Mouse (Mus musculus) heart, postnatal 25 days (tissue): ENCODE results near the gene Olfr552. TPM values are rescaled to one million over a fixed set of nuclear protein-coding genes. Genes with fewer than 3 reads are reported as not detected.
"Not testable (repeated sequence)": the region's sequence is repeated elsewhere in the genome, so short reads cannot be mapped to it uniquely, and the experiment has no call there.

Source experiments
- DNase-seq: peaks from one replicate; pipeline ENCODE4 v3.0.0; 2022; ENCODE audit warnings: low spot score
- intact Hi-C: fragments of 180-260 bp; cut with DNase I; formaldehyde crosslinking; loops from one replicate; pipeline ENCODE4 v1.15.1; 2025
- total RNA-seq, 2 experiments: library from RNA; stranded (reverse); gene quantifications; 2 replicates each; pipeline ENCODE4 v1.2.3; 2021

Olfr552 gene
- under 1 TPM; 0.08 to 0.36 TPM for total RNA-seq

- no peak for DNase-seq
- intact Hi-C loops = no loop called here
Observed at GRCm38 (mm10) chr7:102597378-102598031, at the start of gene Olfr552. TSS of gene Olfr552 (plus strand) at chr7:102597770.

DNA sequence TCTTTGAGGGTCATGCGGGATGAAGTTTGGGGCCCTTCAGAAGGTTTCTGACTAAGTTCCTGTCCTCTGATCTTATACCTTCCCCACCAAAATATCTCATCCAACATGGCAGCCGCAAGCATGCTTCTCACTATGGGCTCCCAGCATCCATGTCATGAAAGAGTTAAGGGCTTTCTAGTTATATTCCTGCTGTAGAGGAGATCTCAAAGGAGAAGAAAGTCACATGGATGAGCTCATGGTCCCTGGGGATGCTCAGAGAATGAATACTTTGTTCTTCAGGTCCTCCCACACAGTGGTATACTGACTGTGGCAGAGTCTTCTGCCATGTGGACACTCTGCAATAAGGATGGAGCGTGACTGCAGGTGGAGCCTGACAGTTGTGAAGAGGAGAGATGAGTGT is 48.0 kb upstream of the Olfr552 start, which contains the start of gene Olfr549:
Gene Olfr549, plus strand, starts transcription at position 301 of the 400 bp plus-strand sequence.
- intact Hi-C loops = no loop called here
- DNase-seq = no peak

- intact Hi-C loops = no loop called here
- DNase-seq = no peak
Observed at GRCm38 (mm10) chr7:102553279-102553678, 44.3 kb upstream of the Olfr552 start.

DNA sequence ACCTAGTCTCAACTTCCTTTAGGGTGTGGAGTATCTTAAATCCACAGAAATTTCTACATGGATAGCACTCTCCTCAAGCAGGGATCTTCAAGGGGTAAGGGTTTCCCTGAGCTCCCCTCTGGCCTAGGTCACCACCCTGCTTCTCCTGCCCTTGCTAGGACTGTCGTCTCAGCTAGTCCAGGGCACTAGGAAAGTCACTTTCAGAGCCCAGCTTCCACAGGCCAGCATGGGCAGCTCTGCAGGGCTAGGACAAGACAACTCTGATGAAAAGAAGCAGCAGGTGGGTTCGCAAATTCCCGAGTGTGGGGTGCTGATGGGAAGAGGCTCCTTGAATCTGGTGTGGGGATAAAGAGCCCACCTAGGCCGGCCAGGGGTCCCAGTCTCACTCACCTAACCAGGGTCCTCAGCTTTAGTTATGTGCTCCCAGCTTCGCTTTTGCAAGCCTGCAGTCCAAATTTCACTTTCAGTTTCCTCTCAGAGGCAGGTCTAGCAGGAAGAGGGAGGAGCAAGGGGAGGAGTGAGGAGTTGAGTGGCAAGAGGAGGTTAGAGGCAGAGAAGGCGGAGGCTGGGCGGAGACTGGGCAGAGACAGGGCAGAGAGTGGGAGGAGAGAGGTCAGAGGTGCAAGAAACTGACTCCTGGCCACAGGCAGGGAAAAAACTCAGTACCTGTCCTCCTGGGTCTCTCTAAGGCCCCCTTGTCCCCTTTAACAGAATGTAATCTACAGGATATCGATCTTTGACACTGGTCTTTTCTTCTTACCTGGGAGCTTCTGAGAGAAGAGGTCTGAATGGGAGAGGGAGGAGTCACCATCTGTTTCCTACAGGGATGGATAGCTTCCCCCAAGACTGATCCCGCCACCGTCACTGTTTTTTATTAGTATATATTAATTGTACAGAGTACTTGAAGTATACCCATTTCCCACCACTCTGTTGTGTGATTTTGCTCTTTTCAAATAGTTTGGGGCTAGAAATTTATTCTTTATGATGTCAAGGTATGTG is 32.3 kb upstream of the Olfr552 start, which contains the start of gene Trim21:
Gene Trim21, minus strand, starts transcription at position 488 of the 999 bp plus-strand sequence.
- intact Hi-C loops = no loop called here
- peak; percentile 83 for DNase-seq

GRCm38 (mm10) chr7:102566219-102566618 is 31.4 kb upstream of the Olfr552 start:
- DNase-seq = no peak
- intact Hi-C loops = no loop called here

DNA sequence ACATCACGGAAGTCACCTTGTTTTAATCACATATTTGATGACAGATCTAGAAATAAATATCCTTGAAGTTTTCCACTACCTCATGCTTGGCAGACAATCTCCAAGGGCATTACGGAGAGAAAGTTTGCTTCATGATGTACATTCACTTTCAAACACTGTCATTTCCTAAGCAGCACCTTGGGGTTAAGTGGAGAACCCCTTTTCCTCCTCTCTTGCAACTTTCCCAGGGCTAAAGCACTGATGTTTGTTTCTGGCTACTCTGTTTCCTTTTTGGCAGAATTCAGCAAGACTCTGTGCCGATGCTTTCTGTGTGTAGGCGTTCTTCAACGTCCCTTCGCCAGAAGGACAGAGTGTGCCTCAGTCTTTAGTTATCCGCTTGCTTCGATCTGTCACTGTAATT is 26.4 kb upstream of the Olfr552 start, which contains the start of gene Olfr550:
Gene Olfr550, plus strand, starts transcription at position 301 of the 400 bp plus-strand sequence.
- intact Hi-C loops = no loop called here
- DNase-seq = no peak

DNA sequence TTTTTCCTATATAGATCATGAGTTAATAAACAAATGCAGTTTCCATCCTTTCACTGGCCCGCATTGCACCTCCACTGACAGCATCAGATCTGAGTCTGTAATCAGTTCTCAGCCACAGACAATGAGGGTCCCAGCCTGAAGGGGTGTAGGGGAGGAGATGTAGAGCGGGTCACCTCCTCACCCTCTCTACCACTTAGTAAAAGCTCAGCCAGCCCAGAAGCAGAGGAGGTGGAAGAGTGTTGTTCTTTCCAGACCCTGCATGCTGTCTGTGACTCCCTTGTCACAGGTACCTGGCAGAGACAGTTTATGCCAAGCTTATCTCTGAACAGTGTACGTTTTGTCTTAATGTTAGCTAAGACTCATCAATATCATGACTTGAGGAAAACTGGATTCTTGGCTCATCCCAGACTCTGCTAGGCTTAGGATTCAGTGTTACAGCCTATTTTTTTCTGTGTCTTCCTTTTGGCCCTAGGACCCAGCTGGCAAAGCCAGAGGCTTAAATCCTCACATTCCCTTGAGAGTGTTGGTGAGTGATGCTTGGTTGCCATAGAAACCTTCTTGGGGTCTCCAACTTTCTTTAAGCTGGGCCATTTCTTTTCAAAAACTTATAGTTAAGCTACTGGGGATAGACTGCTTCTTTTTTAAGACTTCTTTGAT is 24.3 kb upstream of the Olfr552 start:
- intact Hi-C loops = no loop called here
- DNase-seq = no peak

GRCm38 (mm10) chr7:102575998-102576397 is 21.6 kb upstream of the Olfr552 start:
- DNase-seq = no peak
- intact Hi-C loops = no loop called here

DNA sequence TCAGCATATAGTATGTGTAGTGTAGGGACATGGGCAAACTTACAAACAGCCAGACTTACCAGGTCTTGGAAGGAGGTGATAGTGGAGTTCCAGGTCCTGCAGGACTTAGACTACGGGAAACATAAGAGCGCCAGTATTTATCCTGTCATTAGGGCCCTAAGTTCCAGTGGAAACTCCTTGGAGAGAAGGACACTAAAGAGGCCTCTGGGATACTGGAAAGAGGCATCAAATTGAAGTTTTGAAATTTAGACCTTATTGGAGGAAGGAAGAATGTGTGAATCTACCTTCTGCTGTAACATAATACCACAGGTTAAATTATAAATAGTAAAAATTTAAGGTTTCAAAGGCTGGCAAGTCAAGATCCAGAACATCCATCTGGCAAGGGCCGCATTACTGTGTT is 5.8 kb upstream of the Olfr552 start, which contains the start of gene Olfr551:
Gene Olfr551, minus strand, starts transcription at position 101 of the 400 bp plus-strand sequence.
- intact Hi-C loops = no loop called here
- no peak for DNase-seq

DNA sequence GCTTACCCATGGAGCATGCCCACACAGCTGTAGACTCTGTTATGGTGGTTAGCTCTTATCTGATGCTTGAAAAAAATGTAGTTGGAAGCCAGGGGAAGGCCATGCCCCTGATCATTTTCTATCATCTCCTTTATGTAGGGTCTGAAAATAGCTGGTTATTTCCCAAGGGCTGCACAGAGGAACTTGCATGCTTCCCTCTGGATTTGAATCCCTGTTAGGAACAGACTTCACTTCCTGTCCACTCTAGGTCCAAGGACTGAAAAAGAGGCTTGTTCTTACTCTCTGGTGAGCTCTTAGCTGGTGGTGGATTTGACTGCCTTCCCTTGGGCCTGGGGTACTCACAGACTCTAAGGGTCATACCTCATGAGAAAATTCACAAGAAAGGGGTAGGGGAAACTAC is 20.5 kb downstream of the Olfr552 start, which contains the start of gene Olfr553:
Gene Olfr553, minus strand, starts transcription at position 101 of the 400 bp plus-strand sequence.
- DNase-seq = no peak
- intact Hi-C loops = no loop called here

DNA sequence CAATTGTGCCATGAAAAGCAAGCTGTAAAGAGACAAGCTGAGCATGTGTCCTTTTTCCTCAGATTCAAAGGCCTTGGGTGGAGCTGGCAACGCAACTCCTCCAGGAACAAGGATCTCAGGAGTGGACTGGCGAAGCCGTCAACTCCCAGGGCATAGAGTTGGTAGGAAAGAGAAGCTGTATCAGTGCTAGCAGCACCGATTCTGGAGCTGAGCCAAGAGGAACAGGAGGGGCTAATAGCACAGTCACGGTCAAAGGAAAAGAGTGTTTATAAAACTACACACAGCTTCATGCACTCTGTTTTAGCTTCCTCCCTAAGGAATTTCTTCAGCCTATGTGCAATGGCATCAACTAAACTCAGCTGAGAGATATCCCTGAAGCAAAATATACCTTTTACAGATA is 22.0 kb downstream of the Olfr552 start:
- DNase-seq = no peak

DNA sequence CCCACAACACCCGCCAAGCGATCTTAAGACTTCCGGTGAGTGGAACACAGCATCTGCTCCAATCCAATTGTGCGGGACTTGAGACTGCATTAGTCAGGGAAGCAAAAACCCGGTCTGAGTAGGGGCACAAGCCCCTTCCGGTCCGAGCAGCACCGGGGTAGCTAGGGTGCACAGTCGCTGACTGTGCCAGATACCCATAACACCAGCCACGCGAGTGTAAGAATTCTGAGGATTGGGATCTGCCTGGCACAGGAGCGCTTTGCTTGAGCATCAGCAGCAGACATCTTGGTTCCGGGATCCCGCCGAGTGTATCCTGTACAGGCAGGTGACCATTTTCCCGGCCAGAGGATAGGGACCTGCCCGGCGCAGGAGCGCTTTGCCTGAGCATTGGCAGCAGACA is 22.8 kb downstream of the Olfr552 start:
- intact Hi-C loops, DNase-seq: not testable (repeated sequence)

More for the DNA sequence above, 22.0 kb downstream of the Olfr552 start:
- intact Hi-C loops = no loop called here

DNA sequence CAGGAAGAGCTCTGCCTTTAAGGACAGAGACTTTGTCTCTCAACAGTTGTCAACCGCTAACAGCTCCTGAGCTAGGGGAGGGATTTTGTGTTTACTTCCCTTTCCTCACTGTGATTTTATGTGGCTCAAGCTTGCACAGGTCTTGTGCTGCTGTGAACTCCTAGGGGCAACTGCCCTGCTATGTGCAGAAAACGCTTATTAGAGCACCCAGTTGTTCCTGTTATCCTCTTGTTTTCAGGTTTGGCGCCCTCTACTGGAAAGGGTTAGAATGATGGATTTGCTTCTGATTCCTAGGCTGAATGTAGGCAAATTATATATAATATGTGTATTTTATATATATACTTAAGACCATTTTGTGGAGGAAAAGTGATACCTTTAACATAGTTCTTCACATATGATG is 39.1 kb downstream of the Olfr552 start:
- intact Hi-C loops = loop anchor here (2.0 kb wide), 1 partner anchor 124 kb away; no protein-coding TSS in a partner anchor

DNA sequence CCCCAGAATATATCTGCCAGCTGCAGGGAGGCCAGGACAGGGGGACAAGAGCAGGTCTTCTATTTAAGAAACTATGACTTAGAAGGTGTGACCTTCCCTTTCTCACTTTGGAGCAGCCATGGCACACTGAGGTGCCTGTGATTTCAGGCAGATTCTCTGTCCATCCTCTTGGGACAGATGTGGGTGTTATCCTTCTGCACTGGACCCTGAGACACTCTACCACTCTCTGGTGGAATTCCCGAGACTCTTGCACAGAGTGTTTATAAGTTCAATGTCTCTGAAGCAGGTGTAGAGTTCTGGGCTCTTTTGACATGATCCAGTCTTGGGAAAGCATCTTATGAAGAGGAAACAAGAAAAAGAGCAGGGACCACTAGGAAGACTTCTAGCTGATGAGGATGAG is 40.6 kb downstream of the Olfr552 start, which contains the start of gene Olfr554:
Gene Olfr554, plus strand, starts transcription at position 301 of the 400 bp plus-strand sequence.
- no peak for DNase-seq
- intact Hi-C loops = no loop called here

More for the DNA sequence above, 39.1 kb downstream of the Olfr552 start:
- DNase-seq = no peak

GRCm38 (mm10) chr7:102644945-102645344 is 47.4 kb downstream of the Olfr552 start:
- intact Hi-C loops, DNase-seq: not testable (repeated sequence)

Other genes with a start within 250 kb of the Olfr552 start
- gene Rrm1, start 156.1 kb upstream of the Olfr552 start, total RNA-seq = 10 to 100 TPM in 1 of 2 experiments, 1 to 10 TPM in 1; 8.4 to 11.5 TPM
- gene Olfr543, start 116.1 kb upstream of the Olfr552 start, total RNA-seq = not detected
- gene Olfr544, start 109.5 kb upstream of the Olfr552 start, total RNA-seq = not detected
- gene Olfr545, start 98.2 kb upstream of the Olfr552 start, total RNA-seq = not detected
- not detected for gene Olfr547, start 63.0 kb upstream of the Olfr552 start, total RNA-seq
- not detected for gene Olfr548-ps1, start 56.9 kb upstream of the Olfr552 start, total RNA-seq
- gene Olfr549, start 47.9 kb upstream of the Olfr552 start, total RNA-seq = not detected
- gene Trim21, start 32.3 kb upstream of the Olfr552 start, total RNA-seq = 1 to 10 TPM; 5.4 to 5.5 TPM
- gene Olfr550, start 26.3 kb upstream of the Olfr552 start, total RNA-seq = under 1 TPM; 0.10 to 0.17 TPM
- not detected for gene Olfr551, start 5.9 kb upstream of the Olfr552 start, total RNA-seq
- gene Olfr553, start 20.4 kb downstream of the Olfr552 start, total RNA-seq = not detected
- not detected for gene Olfr554, start 40.7 kb downstream of the Olfr552 start, total RNA-seq
- gene Olfr555, start 61.1 kb downstream of the Olfr552 start, total RNA-seq = not detected
- gene Olfr556, start 67.1 kb downstream of the Olfr552 start, total RNA-seq = not detected
- gene Trim68, start 89.6 kb downstream of the Olfr552 start, total RNA-seq = 1 to 10 TPM; 6.5 to 8.2 TPM
- gene Olfr557, start 98.1 kb downstream of the Olfr552 start, total RNA-seq = not detected
- 1 to 10 TPM; 2.4 to 4.4 TPM for gene Olfr558, start 104.4 kb downstream of the Olfr552 start, total RNA-seq
- not detected for gene Olfr33, start 121.3 kb downstream of the Olfr552 start, total RNA-seq
- gene Olfr559, start 129.7 kb downstream of the Olfr552 start, total RNA-seq = not detected
- not detected for gene Olfr560, start 161.6 kb downstream of the Olfr552 start, total RNA-seq
- gene Olfr78, start 161.7 kb downstream of the Olfr552 start, total RNA-seq = 1 to 10 TPM in 1 of 2 experiments, under 1 TPM in 1; 0.81 to 1.2 TPM
- gene Olfr561, start 173.5 kb downstream of the Olfr552 start, total RNA-seq = not detected
- gene Olfr564, start 205.7 kb downstream of the Olfr552 start, total RNA-seq = not detected